Mouse (Mus musculus) left cerebral cortex, adult 18-20 months (tissue): ENCODE results near the gene I0C0044D17Rik. TPM values are rescaled to one million over a fixed set of nuclear protein-coding genes. Genes with fewer than 3 reads are reported as not detected.

Source experiments
- DNase-seq, 2 experiments: peaks; one replicate each; pipeline ENCODE4 v3.0.0; 2021 to 2022; ENCODE audit warnings: low spot score in 2 of 2, mixed read lengths in 1 of 2
- total RNA-seq, 2 experiments: library from RNA; stranded (reverse); gene quantifications; 2 replicates each; pipeline ENCODE4 v1.2.3; 2021

The I0C0044D17Rik gene
- total RNA-seq, 2 experiments from 2014 or later: not detected

DNA sequence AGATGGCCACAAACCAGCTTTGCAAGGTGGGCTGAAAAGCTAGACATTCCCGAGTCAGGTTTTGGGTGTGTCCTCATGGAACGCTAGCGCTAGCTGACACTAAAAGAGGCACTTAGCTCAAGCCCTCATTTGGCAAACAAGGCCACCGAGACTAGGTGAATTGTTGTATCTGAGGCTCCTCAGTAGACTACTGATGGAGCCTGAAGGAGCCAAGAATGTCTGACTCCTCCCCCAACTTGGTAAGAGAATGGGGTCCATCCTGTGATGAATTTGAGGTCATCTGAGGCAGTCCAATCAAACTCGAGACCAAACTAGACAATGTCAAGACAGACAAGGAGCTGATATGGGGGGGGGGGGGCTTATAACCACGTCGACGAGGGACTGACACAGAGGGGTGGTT lies 37.8 kb downstream of the I0C0044D17Rik start:
- no peak for DNase-seq

DNA sequence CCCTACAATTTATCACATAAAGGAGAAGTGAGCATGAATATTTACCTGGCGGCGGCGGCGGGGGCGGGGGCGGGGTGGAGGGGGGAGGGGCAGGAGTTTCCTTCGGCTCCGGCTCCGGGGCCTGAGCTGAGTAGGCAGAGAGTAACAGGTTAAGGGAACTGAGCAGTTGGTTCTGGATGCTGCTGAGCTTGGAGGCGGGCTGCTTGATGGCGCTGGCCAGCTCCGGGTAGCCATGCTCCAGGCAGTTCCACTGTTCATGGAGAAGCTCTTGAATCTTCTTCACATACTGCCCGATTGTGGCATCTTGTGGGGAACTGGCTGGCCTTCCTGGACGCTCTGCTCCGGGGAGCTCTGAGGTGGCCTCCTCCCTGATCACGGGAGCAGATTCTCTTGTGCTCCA lies 45.4 kb downstream of the I0C0044D17Rik start:
- no peak for DNase-seq

DNA sequence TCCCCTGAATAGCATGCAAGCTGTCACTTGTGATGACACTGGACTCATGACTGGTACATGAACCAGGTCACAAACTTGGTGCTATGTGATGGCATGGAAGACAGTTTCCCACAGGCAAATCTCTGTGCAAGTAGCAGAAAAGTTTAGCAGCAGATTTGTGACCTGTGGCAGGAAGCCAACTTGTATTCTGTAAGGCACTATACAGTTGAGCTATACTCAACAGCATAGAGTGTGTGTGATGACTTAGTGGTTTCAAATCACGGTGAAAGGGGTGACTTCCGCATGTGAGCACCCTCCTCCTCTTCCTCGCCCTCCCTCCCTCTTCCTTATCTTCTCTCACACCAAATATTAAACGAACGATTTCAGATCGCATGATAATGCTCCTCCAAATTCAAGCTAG lies 46.2 kb downstream of the I0C0044D17Rik start:
- DNase-seq: no peak

- no peak for DNase-seq
These were observed 46.8 kb downstream of the I0C0044D17Rik start for GRCm38 (mm10) chr4:98776721-98777427.

DNA sequence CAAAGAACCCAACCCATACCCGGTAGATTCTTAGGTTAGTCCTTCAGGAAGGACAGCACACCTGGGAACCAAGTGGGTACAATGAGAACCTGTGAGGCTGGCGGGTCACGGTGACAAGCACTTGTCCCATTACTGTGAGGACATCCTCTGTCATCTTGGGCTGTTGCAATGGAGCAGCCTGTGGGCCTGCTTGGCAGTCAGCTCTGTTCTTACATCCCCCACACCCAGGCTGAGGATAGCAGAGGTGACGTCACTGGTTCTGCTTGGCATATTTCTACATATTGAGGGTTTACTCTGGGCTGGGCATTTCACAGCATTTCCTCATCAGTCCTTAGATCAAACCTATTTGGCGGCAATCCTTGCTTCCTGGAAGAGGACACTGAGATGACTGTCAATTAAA lies 49.9 kb downstream of the I0C0044D17Rik start:
- no peak for DNase-seq

Other genes starting within 250 kb of the I0C0044D17Rik start
- gene L1td1, start 97.1 kb downstream of the I0C0044D17Rik start, total RNA-seq: under 1 TPM in 1 of 2 experiments, not detected in 1; 0.14 TPM
- gene Kank4, start 6.3 kb downstream of the I0C0044D17Rik start, total RNA-seq: 1 to 10 TPM; 3.8 to 4.4 TPM
- 10 to 100 TPM; 24.1 to 26.1 TPM for gene Usp1, start 100.0 kb upstream of the I0C0044D17Rik start, total RNA-seq
- under 1 TPM; 0.58 to 0.73 TPM for gene Angptl3, start 207.1 kb upstream of the I0C0044D17Rik start, total RNA-seq